Mouse (Mus musculus) kidney, embryonic 16.5 days (tissue): Measurements from ENCODE around the gene Snrpf. TPM values are rescaled to one million over a fixed set of nuclear protein-coding genes. Genes with fewer than 3 reads are reported as not detected.

ENCODE experiments used
- ATAC-seq: fragments of 200-750 bp; cut with Nextera tagmentation; 2 replicates; pipeline ENCODE4 v1.8.0; 2017; ENCODE audit warnings: moderate TSS enrichment; ENCODE audit not compliant: low FRiP score, low TSS enrichment
- H3K27ac ChIP-seq: fragments of 300-500 bp; sonication (generic); 2 replicates; pipeline ENCODE4 v1.5.1; 2014; ENCODE audit warnings: low read length
- H3K27me3 ChIP-seq: fragments of 300-500 bp; sonication (generic); 2 replicates; pipeline ENCODE4 v1.6.1; 2014; ENCODE audit warnings: low read length, control low read depth, mixed read lengths; ENCODE audit not compliant: insufficient read depth
- H3K36me3 ChIP-seq: fragments of 300-500 bp; sonication (generic); 2 replicates; pipeline ENCODE4 v1.6.1; 2014; ENCODE audit warnings: low read length, control low read depth, mixed read lengths; ENCODE audit not compliant: insufficient read depth
- H3K4me1 ChIP-seq: fragments of 300-500 bp; sonication (generic); 2 replicates; pipeline ENCODE4 v1.6.1; 2014; ENCODE audit warnings: low read length, control low read depth, mixed read lengths; ENCODE audit not compliant: insufficient read depth
- H3K4me2 ChIP-seq: fragments of 300-500 bp; sonication (generic); replicated peaks from 2 replicates; pipeline ENCODE4 v1.6.1; 2014; ENCODE audit warnings: low read depth, low read length
- H3K4me3 ChIP-seq: fragments of 300-500 bp; sonication (generic); 2 replicates; pipeline ENCODE4 v1.5.1; 2014; ENCODE audit warnings: mild to moderate bottlenecking, low read length
- H3K9ac ChIP-seq: fragments of 300-500 bp; sonication (generic); replicated peaks from 2 replicates; pipeline ENCODE4 v1.6.1; 2014; ENCODE audit warnings: low read length
- H3K9me3 ChIP-seq: fragments of 300-500 bp; sonication (generic); 2 replicates; pipeline ENCODE4 v1.6.1; 2016; ENCODE audit warnings: low read length, control low read depth
- WGBS: fragments of 180-500 bp; shearing (Covaris S2); extraction: QIAGEN DNeasy Blood & Tissue Kit; methylation state at CpG from one replicate; pipeline ENCODE4 v1.1.7; 2014; 5-methylcytosine and 5-hydroxymethylcytosine counted together
- polyA plus RNA-seq: library from polyadenylated mRNA; unstranded; fragments of >200 nt; fragmentation: Nextera tagmentation; extraction: Ambion mirVana; gene quantifications from 2 replicates; pipeline ENCODE4 v1.2.1, GENCODE M21; 2015

Snrpf gene
- polyA plus RNA-seq, 1 experiment from 2014 or later = 114 TPM

DNA sequence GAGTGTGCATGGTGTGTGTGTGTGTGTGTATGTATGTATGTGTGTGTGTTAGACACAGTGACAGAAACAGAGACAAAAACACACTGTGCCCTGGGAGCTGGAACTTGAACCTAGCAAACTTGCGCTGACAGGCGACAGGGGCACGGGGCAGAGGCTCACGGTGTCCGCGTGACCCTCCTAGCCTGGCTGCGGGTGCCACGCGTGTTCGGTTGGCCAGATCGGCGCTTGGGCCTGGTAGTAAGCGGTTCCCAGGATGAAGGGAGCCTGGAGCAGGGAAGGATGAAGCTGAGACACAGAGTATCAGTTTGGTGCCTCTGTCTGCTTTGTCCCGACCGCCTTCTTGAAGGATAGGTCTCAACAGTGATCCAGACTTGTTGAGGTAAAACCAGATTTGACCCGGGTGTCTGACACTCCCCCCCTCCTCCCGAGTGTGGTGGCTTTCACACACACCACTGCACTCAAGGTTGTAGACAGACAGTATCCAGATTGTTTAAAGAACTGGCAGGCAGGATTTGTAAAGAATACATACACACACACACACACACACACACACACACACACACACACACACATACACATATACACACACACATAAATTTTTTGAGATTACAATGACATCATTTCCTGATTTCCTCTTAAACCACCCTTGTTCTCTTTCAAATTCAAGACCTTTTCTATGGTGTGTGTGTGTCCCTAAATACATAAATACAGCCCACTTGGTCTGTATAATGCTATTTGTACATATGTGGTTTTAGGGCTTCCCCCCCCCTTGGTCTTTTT lies 48.9 kb downstream of the Snrpf start, which contains the start of gene Ccdc38:
TSS of gene Ccdc38 (plus strand) at position 202 of the 780 bp plus-strand sequence.
- H3K4me3 ChIP-seq = peak within 1 kb of the TSS; percentile 49
- peak within 1 kb of the TSS; percentile 60 for H3K4me2 ChIP-seq
- no peaks in the 10 kb centered on the region for H3K36me3 ChIP-seq
- no peaks in the 10 kb centered on the region for H3K27me3 ChIP-seq
- WGBS = 50% methylated on average over 17 of the region's 17 CpGs
- peaks cover 17% of the 10 kb centered on the region for H3K4me1 ChIP-seq
- H3K27ac ChIP-seq = no peak within 1 kb of the TSS
- no peaks in the 10 kb centered on the region for H3K9me3 ChIP-seq
- H3K9ac ChIP-seq = peak within 1 kb of the TSS; percentile 64
- ATAC-seq = peak; percentile 10

DNA sequence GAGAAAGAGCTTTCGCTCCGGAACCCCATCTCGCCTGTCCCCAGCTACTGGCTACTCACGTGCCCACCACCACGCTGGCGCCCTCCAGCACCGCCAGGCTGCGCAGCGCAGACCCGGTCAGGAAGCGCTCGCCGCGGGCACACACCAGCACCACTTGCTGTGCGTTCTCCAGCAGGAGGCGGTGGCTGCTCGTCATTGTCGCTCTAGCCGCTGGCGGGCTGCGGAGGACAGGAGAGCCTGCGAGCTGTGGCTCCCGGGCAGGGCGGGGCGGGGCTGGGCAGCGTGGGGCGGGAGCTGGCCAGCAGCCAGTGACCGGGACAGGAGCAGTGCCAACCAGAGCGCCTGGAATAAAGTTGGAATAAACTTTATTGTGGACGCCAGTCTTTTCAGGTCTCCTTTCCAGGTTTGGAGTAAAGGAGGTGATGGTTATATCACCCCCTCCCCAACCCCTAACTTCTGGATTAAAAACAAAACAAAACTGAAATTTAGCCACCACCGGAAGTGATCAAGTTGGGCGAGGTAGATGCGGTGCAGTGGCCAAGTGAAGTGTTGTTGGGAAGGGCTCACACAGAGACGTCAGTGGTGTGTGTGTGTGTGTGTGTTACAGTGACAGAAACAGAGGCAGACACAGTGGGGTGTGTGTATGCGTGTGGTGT lies 49.6 kb downstream of the Snrpf start, which contains the start of gene Amdhd1:
TSS of gene Amdhd1 (minus strand) at position 259 of the 656 bp plus-strand sequence.
- no peaks in the 10 kb centered on the region for H3K9me3 ChIP-seq
- peak within 1 kb of the TSS; percentile 60 for H3K4me2 ChIP-seq
- no peak within 1 kb of the TSS for H3K27ac ChIP-seq
- H3K4me3 ChIP-seq = peak within 1 kb of the TSS; percentile 49
- H3K9ac ChIP-seq = peak within 1 kb of the TSS; percentile 64
- peak; percentile 94 for ATAC-seq
- no peaks in the 10 kb centered on the region for H3K36me3 ChIP-seq
- peaks cover 4% of the 10 kb centered on the region; the same call in 1 of the 2 replicates for H3K27me3 ChIP-seq
- WGBS = 3% methylated on average over 33 of the region's 35 CpGs
- H3K4me1 ChIP-seq = peaks cover 17% of the 10 kb centered on the region

DNA sequence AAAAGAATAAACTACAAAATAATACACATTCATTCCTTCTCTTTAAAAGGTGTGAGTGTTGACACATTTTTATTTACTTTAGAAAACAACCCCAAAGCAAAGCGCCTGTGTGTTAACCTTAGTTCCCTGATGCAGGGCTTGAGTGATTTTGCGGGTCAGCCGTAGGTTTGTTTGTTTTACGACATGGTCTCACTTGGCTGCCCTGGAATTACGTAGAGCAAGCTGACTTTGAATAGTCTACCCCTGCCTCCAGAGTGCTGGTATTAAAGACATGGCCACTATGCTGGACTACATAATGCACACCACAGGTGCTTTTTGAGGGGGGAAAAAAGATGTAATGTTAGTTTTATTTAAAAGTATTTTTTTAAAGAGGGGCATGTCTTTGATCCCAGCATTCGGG lies 50.7 kb downstream of the Snrpf start:
- no peak overlapping the region for H3K4me3 ChIP-seq
- no peak overlapping the region for H3K9ac ChIP-seq
- no peaks in the 10 kb centered on the region for H3K9me3 ChIP-seq
- no peak overlapping the region for H3K4me2 ChIP-seq
- peaks cover 22% of the 10 kb centered on the region for H3K4me1 ChIP-seq
- 26% methylated on average over 6 of the region's 6 CpGs for WGBS
- no peak overlapping the region for H3K27ac ChIP-seq
- no peaks in the 10 kb centered on the region for H3K36me3 ChIP-seq
- H3K27me3 ChIP-seq = peaks cover 8% of the 10 kb centered on the region; the same call in 1 of the 2 replicates
- ATAC-seq = peak; percentile 33; the same call in 1 of the 2 replicates

DNA sequence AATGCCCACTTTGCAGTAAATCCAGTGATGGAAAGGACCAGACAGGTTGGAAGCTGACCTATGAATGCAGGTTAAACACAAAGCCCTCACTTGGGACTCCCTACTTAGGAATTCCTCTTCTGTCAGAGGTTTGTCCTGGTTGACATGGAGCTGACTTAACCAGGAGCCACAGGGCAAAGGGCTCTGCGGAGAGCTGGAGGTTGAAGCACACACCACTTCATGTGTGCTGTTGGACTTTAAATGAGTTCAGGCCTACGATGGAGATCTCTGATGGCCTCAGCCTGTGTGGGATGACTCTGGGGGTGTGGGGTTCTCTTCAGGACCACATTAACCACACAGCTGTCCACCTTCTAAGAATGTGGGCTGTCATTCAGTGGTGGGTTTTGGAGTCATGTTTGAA lies 51.2 kb downstream of the Snrpf start:
- peaks cover 22% of the 10 kb centered on the region for H3K4me1 ChIP-seq
- H3K36me3 ChIP-seq = no peaks in the 10 kb centered on the region
- H3K27ac ChIP-seq = no peak overlapping the region
- no peak overlapping the region for H3K4me3 ChIP-seq
- no peak overlapping the region for H3K9ac ChIP-seq
- WGBS = 67% methylated on average over 2 of the region's 2 CpGs
- H3K9me3 ChIP-seq = no peaks in the 10 kb centered on the region
- ATAC-seq = no peak
- no peak overlapping the region for H3K4me2 ChIP-seq
- H3K27me3 ChIP-seq = peaks cover 8% of the 10 kb centered on the region; the same call in 1 of the 2 replicates

Other genes starting within 250 kb of the Snrpf start
- gene Lta4h, start 136.3 kb downstream of the Snrpf start, polyA plus RNA-seq = 177 and 178 TPM in 2 replicates
- 0.25 TPM in 1 of 2 replicates, not detected in the other for gene Hal, start 100.9 kb downstream of the Snrpf start, polyA plus RNA-seq
- gene Amdhd1, start 49.7 kb downstream of the Snrpf start, polyA plus RNA-seq = 1.6 and 1.8 TPM in 2 replicates
- 0.32 and 0.35 TPM in 2 replicates for gene Ccdc38, start 49.1 kb downstream of the Snrpf start, polyA plus RNA-seq
- 0.59 and 1.0 TPM in 2 replicates for gene Ntn4, start 51.0 kb upstream of the Snrpf start, polyA plus RNA-seq
- 0.89 and 1.1 TPM in 2 replicates for gene Usp44, start 241.8 kb upstream of the Snrpf start, polyA plus RNA-seq